Mouse (Mus musculus): ENCODE results near the gene Ccdc8. TPM values are rescaled to one million over a fixed set of nuclear protein-coding genes. Genes with fewer than 3 reads are reported as not detected.
A peak's percentile ranks its signal among the peaks of the same experiment; 100 is the strongest.

The Ccdc8 gene
- total RNA-seq, 2 experiments from 2014 or later = 32.5 to 33.4 TPM

DNA sequence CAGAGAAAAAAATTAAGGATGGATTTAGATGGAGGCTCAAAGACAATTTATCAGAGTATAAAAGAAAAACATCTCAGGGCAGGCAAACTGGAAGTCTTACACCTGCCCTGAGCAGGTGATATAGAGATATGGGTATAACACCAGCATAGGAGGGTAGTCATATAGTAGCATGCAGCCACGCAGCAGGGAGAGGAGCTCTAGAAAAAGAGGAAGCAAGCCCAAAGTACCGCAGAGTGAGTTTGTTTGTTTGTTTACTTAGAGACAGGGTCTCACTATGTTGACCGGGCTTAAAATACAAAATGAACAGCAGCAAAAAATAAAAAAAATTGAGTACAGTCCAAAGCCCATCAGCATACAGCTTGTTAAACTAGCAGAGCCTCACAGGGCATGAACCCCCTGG lies 21.3 kb upstream of the Ccdc8 start:
- DNase-seq (ENCODE audit: low spot score in 2 of 2) = no peak

DNA sequence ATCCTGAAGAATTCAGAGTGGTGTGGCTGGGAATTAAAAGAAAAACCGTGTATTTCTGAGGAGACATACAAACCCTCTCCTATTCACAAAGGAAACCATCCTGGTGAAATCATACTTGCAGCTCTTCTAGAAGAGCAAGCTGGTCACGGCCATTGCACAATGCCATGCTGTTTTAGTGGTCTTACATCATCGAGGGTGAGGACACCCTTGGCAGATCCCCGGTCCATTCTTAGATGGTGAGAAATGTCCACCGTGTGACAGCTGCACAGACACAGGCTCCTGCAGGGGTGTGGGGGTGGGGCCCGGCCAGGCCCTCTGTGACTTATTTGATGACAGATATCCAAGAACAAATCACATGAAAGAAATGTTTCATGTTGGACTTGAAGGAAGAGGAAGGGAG lies 18.5 kb upstream of the Ccdc8 start:
- DNase-seq (ENCODE audit: low spot score in 2 of 2) = peak in 1 of 2 experiments; percentile 35

DNA sequence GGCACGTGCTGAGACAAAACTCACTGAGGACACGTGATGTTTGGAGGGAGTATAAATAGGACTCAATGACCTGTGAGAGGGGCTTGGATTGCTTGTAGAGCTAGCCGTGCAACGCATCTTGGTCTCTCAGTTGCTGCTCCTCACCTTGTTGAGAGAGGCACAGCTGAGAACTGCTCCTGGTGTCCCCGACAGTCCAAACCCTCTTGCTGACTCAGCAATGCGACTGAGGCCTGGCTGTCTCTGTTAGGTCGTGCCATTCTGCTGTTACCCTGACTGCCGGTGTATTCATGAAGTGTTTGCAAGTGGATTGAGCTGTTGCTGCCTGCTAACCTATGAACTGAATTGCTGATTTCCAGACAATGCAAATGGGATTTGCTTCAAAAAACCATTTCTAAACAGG lies 16.2 kb upstream of the Ccdc8 start:
- DNase-seq (ENCODE audit: low spot score in 2 of 2) = no peak

DNA sequence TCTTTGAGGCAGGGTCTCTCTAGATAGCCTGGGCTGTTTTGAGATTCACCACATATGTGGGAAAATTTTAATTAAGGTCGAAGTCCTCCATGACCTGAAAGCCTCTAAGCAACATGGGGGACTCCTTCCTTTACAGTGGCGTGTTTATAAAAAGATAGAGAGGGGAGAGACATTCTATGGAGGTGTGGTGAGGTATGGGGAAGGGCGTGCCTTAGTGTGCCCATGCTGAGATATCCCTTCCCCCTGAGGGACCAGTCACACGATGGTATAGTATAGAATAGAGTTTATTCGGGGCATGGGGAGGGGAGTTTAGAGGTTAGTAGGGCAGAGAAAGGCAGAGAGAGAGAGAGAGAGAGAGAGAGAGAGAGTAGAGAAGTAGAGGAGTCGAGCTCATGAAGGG lies 14.3 kb upstream of the Ccdc8 start:
- no peak for DNase-seq (ENCODE audit: low spot score in 2 of 2)

DNA sequence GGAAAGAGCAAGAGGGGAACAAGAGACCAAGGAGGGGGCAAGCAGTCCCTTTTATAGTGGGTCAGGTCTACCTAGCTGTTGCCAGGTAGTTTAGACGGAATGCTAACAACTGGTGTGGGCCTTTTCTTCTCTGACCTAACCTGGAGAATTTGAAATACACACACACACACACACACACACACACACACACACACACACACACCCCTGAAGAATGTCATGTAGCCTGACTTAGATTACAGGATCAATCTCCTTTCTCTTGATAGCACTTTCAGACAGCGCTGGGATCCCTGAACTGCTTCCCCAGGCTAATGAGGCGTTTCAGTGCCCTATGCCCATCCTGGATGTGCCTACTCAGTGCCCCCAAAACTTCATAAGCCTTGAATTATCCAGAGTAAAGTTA lies 13.9 kb upstream of the Ccdc8 start:
- DNase-seq (ENCODE audit: low spot score in 2 of 2) = no peak

DNA sequence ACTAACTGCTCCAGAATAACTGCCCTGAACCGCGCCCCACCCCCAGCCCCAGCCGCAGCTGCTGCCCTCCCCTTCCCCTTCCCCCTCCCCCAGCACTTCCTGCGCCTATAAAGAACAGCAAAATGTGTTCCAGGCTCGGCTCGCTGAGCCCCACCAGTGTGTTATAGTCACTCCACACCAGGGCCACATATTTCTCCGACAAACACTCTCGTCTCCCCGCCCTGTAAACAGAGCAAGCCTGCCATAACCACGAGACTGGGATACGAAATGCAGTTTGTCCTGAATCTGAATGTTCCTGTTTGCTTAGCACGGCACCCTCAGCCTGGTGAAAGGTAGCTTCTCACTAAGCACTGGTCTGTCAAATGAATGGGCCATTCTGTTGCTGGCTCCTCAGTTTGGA lies 12.2 kb upstream of the Ccdc8 start:
- DNase-seq (ENCODE audit: low spot score in 2 of 2) = peak; percentile 25 to 63

DNA sequence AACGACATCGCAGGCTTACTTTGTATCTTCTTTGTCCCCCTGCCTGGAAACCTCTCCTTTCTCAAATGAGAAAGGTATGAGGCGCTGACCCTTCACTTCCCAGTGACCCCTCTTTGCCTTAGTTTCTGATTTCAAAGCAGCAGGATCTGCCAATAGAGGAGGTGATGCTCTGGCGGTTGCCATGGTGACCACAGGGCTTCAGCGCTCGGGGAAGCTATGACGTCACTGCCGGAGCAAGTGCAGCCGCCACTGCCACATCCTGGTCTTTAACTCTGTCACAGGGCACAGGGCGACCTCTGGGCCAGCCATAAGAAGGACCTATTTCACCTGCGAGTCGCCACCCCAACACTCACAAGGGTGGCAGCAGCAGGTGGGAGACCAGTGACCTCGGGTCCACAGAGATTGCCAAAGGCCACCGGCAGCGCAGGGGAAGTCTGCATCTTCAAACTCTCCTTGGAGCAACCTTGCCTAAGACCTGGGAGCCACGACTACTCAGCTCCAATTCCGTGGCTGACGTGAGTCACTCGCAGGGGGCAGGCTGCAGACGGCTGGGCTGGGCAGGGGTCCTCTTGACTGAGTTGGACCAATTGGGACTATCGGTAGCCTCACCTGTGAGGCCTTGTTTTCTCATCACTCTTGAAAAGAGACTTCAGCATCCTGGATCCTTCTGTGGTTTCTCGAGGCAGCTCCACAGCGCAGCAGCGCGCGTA lies 9.5 kb upstream of the Ccdc8 start, which contains the start of gene Gm42372:
Gene Gm42372, plus strand, starts transcription at position 228 of the 710 bp plus-strand sequence.
- DNase-seq (ENCODE audit: low spot score in 2 of 2) = peak in 1 of 2 experiments; percentile 47

DNA sequence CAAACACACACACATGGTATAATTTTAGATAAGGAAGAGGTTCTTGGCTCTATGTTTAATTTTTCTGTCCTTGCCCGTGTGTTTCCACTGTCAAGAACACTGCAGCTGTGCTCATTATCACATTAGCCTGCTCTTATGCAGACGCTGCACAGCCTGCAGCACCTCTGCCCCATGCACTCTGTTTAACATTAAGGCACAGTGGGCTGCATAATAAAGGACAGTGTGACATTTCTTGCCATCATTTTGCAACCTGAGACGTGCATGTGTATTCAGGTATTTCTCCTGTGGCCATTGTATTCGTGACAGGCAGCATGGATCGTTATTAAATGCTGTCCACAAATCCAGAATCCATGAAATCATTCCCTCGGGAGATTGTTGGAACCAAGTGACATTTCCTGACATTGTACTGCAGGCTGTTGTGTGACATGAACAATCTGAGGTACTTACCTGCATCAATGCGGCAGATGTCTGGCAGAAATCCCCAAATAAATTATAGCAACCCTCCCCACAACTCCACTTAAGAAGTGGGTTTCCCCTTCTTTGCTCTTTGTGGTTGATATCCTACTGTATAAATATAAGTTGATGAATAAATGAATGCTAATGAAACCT lies 4.9 kb upstream of the Ccdc8 start:
- DNase-seq (ENCODE audit: low spot score in 2 of 2) = no peak

DNA sequence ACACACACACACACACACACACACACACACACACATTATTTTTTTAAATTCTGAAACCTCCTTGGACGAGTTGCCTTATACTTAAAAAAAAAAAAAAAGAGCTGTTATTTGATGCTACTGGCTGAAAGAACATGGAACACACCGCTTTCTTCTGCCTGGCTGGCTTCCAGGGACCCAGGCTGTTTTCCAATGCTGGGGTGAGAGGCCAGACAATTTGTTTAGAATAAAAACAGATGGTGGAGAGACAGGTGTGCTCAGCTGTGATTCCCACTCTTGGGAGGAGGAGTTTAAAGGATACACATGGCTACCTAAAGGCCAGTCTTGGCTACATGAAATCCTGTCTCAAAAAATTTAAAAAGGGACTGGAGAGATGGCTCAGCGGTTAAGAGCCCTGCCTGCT lies 4.1 kb upstream of the Ccdc8 start:
- DNase-seq (ENCODE audit: low spot score in 2 of 2) = peak in 1 of 2 experiments; percentile 76

DNA sequence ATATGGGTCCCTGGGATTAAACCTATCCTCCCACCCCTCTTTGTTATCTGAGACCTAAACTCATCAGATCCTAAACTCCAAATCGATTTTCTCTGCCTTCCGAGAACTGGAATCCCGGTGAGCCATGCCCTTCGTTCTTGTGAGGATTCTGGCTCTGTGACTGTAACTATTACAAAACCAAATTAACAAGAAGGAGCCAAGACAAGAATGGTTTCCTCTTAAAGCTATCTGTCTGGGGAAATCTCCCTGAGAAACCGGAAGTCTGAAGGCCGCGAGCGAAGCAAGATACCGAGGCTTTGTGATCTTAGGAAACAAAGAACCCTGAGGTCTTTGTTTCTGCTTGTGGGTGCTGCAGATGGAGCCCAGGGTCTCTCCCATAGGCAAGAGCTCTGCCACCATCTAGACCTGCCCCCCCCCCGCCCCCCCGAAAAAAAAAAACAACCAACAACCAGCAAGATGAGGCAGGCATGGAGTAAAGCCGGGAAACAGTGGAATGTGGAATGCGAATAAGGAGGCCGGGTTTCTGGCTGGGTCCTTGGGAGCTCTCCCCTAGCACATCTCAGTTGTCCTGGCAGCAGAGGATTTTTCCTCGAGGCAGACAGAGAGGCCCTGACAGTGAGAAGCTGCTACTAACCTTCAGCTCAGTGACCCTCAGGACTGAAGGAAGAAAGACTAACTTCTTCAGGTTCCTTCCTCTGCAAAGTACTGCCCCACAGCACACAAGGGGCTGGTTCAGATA lies 2.3 kb upstream of the Ccdc8 start:
- no peak for DNase-seq (ENCODE audit: low spot score in 2 of 2)

DNA sequence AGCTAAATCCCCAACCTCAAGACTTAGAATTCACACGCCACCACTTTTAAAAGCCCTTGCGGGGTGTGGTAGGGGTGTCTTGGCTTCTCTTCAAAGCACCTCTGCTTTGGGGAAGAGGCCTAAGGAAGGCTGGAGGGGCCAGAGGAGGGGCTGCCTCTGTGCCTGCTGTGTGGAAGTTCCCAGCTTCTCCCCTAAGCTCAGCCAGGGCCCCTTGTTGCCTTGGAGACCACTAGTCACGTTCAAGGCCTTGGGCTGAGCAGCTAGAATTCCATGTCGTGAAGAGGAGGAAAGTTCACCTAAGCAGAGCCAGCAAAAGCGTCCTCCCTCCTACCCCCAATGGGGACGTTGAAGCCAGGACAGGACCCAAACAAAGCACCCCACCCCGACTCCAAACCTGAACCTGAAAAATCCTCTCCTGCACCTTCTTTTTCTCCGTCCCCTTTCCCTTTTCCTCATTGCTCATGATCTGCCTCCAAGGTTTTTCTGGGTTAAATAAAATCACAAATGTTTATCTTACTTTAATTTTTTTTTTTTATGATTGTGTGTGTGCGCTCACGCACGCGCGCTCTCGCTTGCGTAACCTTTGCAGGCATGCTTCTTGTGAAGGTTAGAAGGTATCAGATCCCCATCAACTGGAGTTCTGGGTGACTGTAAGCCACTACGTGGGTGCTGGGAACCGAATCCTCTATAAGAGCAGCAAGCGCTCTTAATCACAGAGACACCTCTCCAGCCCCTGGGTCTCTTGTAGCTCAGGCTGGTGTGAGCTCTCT lies 642 bp upstream of the Ccdc8 start:
- no peak for DNase-seq (ENCODE audit: low spot score in 2 of 2)

DNA sequence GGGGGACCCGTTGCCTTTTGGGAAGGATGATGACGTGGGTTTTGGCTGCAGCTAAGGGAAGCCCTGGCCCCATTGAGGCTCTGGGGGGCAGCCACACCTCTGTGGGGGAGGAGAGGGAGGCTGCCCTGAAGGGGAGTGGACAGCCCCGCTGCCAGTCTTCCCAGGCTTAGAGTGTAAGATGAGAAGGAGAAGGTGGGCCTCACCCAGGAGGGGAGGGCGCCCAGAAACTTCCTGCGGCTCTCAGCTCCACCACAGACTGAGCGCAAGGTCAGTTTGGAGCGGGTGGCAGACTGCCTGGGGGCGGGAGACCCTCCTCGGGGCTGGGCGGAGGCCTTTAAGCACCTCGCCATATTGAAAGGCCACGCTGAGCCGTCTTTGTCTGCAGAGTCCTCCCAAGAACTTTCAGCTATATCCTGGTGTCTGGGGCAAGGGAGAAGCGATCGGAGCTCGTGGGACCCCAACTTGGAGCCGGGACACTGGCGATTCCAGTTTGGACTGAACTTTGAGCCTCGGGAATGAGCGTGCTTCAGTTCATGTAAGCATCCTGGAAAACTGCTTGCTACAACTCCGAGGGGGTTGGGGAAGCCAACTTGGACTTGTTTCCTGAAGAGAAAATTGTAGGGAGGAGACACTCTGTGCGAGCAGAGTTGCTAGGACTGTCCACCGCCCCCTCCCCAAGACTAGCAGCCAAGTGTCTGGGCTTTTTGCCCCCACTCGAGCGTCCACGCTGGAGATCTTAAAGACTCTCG lies 1.3 kb downstream of the Ccdc8 start:
- peak; percentile 77 to 91 for DNase-seq (ENCODE audit: low spot score in 2 of 2)

DNA sequence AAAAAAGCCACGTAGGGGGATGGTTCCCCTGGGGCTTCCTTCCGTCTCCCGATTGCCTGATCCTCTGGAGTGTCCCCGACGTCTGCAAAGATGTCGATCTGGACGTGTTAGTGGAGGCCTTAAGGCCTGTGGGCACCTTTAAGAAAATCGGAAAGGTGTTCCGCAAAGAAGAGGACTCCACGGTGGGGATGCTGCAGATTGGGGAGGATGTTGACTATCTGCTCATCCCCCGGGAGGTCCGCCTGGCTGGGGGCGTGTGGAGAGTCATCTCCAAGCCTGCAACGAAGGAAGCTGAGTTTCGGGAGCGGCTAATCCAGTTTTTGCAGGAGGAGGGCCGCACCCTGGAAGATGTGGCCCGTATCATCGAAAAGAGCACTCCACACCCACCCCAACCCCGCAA lies 1.9 kb downstream of the Ccdc8 start:
- DNase-seq (ENCODE audit: low spot score in 2 of 2) = peak in 1 of 2 experiments; percentile 44

DNA sequence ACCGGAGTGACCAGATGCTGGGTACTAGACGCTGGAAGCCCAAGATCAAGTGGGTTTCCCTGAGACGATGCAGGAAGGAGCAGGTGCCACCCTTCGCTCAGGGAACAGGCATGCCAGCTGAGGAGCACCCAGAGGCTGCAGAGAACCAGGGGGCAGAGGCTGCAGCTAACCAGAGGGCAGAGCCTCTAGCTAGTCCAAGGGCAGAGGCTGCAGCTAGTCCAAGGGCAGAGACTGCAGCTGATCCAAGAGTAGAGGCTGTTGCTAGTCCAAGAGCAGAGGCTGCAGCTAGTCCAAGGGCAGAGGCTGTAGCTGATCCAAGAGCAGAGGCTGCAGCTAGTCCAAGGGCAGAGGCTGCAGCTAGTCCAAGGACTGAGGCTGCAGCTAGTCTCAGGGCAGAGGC lies 2.8 kb downstream of the Ccdc8 start:
- DNase-seq (ENCODE audit: low spot score in 2 of 2) = no peak

DNA sequence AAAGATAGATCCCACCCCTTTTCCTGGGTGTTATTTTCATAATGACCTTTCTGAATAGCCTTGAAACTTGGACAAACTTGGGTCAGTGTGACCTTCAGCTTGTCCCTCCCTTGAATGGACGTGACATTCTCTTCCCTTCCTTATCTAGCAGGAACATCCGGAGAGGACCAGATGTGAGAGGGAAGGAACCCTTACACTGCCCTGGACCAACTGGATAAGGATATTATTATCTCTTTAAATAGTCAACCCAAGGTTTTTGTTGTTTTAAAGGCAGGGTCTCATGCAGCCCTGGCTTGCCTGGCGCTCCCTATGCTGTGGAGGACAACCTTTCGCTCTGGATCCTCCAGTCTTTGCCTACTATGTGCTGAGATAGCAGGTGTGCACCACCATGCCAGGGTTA lies 6.7 kb downstream of the Ccdc8 start:
- no peak for DNase-seq (ENCODE audit: low spot score in 2 of 2)

DNA sequence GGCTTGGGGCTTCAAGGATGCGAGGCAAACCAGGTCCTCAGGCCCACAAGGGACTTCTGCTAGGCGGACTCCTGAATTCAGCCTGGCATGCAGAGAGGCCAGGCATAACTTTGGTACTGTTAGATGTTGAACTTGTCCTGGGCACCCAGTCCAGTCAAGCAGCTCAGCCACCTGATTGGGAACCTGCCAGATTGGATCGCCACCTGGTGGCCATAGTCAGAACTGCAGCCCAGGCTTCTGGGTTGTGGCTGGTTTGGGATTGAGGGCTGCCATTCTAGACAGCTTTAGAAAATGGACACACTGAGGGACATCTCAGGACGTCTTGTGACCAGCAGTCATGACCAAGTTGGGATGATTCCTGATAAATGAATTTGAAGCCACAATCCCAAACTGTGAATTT lies 7.1 kb downstream of the Ccdc8 start:
- DNase-seq (ENCODE audit: low spot score in 2 of 2) = peak; percentile 85 to 89

DNA sequence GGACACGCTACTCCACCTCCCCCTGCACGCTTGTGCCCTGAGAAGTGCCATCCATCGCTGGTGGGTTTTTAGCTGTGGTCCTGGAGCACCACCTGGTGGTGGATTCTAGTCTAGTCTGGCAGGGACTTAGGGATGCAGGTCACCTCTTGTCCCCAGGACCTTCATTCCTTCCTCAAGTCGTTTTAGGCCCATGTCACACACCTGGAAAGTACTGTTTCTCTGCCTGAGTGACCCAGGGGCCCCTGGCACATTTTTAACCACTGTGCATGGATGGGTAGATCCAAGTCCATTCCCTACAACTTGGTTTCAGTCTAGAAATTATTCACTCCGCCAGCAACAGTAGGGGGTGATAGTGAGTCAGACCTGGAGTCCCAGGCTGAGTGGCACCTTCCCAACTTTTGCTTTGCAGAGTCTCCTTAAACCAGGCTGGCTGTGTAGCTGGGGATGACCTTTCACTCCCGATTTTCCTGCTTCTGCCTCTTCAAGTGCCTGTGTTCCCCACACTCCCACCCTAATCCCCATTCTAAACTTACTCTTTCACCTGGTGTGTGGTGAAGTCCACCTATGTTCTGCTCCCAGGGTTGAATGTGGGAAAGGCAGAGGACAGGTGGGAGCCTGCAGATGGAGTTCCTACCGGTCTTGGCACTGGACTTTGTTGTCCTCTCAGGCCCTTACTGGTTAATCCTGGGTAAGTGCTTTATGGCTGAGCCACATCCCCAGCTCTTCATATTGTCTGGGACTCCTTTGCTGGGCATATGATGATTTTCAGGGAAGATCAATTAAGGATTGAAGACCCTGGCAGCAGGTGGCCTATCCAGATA lies 10.1 kb downstream of the Ccdc8 start:
- DNase-seq (ENCODE audit: low spot score in 2 of 2) = peak; percentile 58 to 80

DNA sequence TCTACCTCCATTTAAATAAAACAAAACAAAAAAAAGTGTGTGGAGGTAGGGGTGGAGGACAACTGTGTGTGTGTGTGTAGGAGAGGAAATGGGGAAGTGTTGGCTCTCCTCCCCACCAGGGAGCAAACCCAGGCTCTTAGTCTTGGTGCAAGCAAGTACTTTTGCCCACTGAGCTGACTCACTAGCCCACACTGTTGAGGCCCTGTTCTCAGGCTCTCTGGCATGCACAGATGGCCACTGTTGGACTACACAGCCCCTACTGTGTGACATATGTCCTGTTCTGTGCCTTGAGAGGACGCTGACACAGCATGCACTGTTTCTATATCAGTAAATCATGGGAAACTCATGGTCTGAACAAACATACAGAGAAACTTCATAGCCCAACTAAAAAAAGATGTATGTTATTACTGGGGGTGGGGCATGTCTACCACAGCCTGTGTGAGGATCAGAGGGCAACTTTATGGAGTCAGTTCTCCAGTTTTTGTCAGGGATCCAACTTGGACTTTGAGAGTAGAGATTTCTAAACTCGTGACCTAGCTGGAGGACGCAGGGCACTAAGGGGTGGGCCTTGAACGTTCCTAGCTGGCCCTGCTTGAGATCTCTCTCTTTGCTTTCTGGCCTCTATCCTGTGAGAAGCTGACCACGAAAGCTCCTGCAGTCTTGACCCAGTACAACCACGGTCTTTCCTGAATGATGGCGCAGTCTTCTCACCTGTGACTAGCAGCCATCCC lies 10.9 kb downstream of the Ccdc8 start:
- DNase-seq (ENCODE audit: low spot score in 2 of 2) = no peak

DNA sequence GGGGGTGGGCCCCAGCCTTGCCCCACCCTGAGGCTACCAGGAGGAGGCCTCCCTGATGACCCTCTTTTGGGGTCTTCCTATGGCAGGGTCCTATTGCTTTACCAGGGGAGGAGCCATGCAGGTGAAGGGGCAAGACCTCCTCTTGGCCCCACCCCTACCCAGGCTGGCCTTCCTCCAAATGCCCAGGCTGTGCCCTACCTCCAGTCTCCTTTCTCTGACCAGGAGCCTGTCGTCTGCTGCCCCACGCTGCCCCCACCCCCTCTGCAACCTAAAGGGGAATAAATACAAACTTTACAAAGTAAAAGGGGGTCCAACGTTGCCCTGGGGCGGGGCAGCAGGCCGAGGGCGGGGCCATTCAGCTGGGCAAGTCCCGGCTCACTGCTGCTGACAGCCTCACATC lies 12.2 kb downstream of the Ccdc8 start:
- DNase-seq (ENCODE audit: low spot score in 2 of 2) = no peak

All from gastrocnemius, postnatal 4 days (tissue).